Mouse (Mus musculus) limb, embryonic 13.5 days (tissue): ENCODE measurements around the gene Syn3. TPM values are rescaled to one million over a fixed set of nuclear protein-coding genes. Genes with fewer than 3 reads are reported as not detected.

Experiments
- ATAC-seq: fragments of 200-750 bp; cut with Nextera tagmentation; 2 replicates; pipeline ENCODE4 v1.8.0; 2017; ENCODE audit warnings: low read depth, moderate number of reproducible peaks, moderate TSS enrichment; ENCODE audit not compliant: low FRiP score
- H3K27ac ChIP-seq: fragments of 300-500 bp; sonication (generic); 2 replicates; pipeline ENCODE4 v1.5.1; 2015; ENCODE audit warnings: inconsistent platforms, mild to moderate bottlenecking, moderate library complexity
- H3K27me3 ChIP-seq: fragments of 300-500 bp; sonication (generic); 2 replicates; pipeline ENCODE4 v1.6.1; 2015; ENCODE audit warnings: mild to moderate bottlenecking, inconsistent platforms
- H3K36me3 ChIP-seq: fragments of 300-500 bp; sonication (generic); 2 replicates; pipeline ENCODE4 v1.6.1; 2015; ENCODE audit warnings: inconsistent platforms, mild to moderate bottlenecking, moderate library complexity
- H3K4me1 ChIP-seq: fragments of 300-500 bp; sonication (generic); 2 replicates; pipeline ENCODE4 v1.6.1; 2015; ENCODE audit warnings: inconsistent platforms
- H3K4me2 ChIP-seq: fragments of 300-500 bp; sonication (generic); replicated peaks from 2 replicates; pipeline ENCODE4 v1.6.1; 2015; ENCODE audit warnings: inconsistent platforms, mild to moderate bottlenecking, moderate library complexity
- H3K4me3 ChIP-seq: fragments of 300-500 bp; sonication (generic); 2 replicates; pipeline ENCODE4 v1.5.1; 2015; ENCODE audit warnings: moderate library complexity, mild to moderate bottlenecking, inconsistent platforms
- H3K9ac ChIP-seq: fragments of 300-500 bp; sonication (generic); 2 replicates; pipeline ENCODE4 v1.6.1; 2015; ENCODE audit warnings: mild to moderate bottlenecking, inconsistent platforms
- H3K9me3 ChIP-seq: fragments of 300-500 bp; sonication (generic); 2 replicates; pipeline ENCODE4 v1.6.1; 2016; ENCODE audit warnings: inconsistent platforms
- WGBS: fragments of 180-500 bp; shearing (Covaris S2); methylation state at CpG from one replicate; pipeline ENCODE4 v1.1.7; 2015; 5-methylcytosine and 5-hydroxymethylcytosine counted together
- polyA plus RNA-seq: library from polyadenylated mRNA; unstranded; fragments of >200 nt; fragmentation: Nextera tagmentation; extraction: Ambion mirVana; gene quantifications from 2 replicates; pipeline ENCODE4 v1.2.1, GENCODE M21; 2015

Gene Syn3
- polyA plus RNA-seq, 1 experiment from 2014 or later, result 3.1 TPM

DNA sequence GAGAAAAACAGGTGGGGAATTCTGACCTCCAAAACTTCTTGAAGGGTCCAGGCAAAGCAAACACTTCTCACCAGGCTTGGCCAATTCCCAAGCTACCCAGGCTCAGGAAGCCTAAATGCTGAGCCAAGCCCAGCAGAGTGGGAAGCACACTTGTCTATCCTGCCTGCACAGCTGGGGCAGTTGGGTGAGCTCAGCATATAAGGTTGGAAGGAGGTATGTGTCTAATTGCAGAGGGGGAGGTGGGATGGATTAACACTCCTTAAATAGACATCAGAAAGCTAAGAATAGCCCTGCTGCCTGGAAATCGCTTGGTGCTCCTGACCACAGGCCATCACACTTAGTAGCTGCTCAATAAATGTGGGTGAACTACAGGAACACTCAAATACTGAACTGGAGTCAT, 185.2 kb downstream of the Syn3 start:
- ATAC-seq, result no peak
- H3K9ac ChIP-seq, result no peak overlapping the region
- no peak overlapping the region for H3K4me3 ChIP-seq
- H3K36me3 ChIP-seq, result peaks cover 26% of the 10 kb centered on the region
- peaks cover 39% of the 10 kb centered on the region for H3K4me1 ChIP-seq
- WGBS, result 56% methylated on average over 1 of the region's 1 CpGs
- H3K9me3 ChIP-seq, result no peaks in the 10 kb centered on the region
- no peak overlapping the region for H3K4me2 ChIP-seq
- no peaks in the 10 kb centered on the region for H3K27me3 ChIP-seq
- H3K27ac ChIP-seq, result no peak overlapping the region

DNA sequence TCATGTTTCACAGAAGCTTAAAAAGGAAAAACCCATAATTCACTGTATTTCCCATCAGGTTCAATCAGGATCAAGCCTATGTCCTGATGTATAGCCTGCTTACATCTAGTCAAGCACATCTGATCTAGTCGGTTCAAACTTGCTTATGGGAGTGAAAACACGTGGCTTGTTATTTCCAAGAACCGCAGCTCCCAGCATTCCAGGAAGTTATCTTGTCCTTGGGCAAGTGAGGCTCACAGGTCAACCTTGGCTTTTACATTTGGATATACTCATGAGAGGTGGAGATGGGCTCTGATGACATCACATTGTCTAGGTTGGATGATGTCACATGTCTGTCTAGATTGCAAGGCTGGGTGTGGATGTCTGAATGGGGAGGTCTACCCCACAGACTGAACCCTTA, 185.7 kb downstream of the Syn3 start:
- H3K27me3 ChIP-seq, result no peaks in the 10 kb centered on the region
- peaks cover 39% of the 10 kb centered on the region for H3K4me1 ChIP-seq
- peaks cover 31% of the 10 kb centered on the region for H3K36me3 ChIP-seq
- H3K9me3 ChIP-seq, result no peaks in the 10 kb centered on the region
- ATAC-seq, result no peak
- 88% methylated on average over 3 of the region's 3 CpGs for WGBS
- no peak overlapping the region for H3K9ac ChIP-seq
- no peak overlapping the region for H3K27ac ChIP-seq
- H3K4me2 ChIP-seq, result no peak overlapping the region
- no peak overlapping the region for H3K4me3 ChIP-seq

DNA sequence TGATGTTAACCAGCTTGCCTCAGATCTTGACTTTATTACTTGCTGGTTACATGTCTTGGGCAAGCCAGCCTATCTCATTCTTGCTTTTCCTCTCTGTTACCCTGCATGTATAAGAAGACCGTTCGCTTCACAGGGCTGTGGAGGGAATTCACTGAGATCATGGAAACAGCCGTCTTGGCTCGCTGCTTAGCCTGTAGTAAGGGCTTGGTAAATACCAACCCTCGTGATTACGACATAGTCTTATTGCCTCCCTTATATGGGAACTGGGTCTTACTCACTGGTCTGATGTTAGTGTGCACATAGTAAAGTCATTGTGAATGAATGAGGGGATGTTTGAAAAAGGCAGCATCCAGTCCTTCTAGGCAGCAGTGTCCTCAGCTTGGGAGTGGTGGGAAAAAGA, 188.2 kb downstream of the Syn3 start:
- Histone ChIP-seq H3K4me1 (peaks cover 35% of the 10 kb centered on the region), H3K27me3 (no peaks in the 10 kb centered on the region), H3K9me3 (no peaks in the 10 kb centered on the region), H3K27ac (peak overlapping the region; percentile 39; the same call in 1 of the 2 replicates), H3K9ac (no peak overlapping the region), H3K4me3 (no peak overlapping the region), H3K36me3 (peaks cover 39% of the 10 kb centered on the region), H3K4me2 (no peak overlapping the region)
- peak; percentile 66 for ATAC-seq
- 46% methylated on average over 6 of the region's 6 CpGs for WGBS

DNA sequence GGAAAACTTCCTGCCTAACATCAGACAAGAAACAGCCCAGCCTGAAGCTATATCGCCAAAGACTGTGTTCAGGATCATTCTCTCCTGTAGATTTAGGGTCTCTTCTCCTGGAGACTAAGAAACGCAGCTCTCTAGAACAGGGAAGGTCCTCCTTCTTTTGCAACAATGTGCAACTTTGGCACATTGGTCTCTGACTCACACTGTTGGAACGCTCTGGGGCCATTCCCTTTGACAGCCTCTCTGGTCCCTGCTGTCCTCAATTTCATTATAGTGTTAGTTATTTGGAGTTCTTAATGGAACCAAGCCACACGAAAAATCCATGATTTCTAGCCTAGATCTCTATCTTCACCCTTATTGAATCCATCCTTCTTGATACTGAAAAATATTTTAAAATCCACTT, 191.5 kb downstream of the Syn3 start:
- no peak overlapping the region for H3K9ac ChIP-seq
- peaks cover 39% of the 10 kb centered on the region for H3K36me3 ChIP-seq
- no peak overlapping the region for H3K4me2 ChIP-seq
- H3K4me1 ChIP-seq, result peaks cover 36% of the 10 kb centered on the region
- no peak overlapping the region for H3K27ac ChIP-seq
- WGBS, result 91% methylated on average over 4 of the region's 4 CpGs
- no peaks in the 10 kb centered on the region for H3K27me3 ChIP-seq
- ATAC-seq, result no peak
- H3K4me3 ChIP-seq, result no peak overlapping the region
- H3K9me3 ChIP-seq, result no peaks in the 10 kb centered on the region

DNA sequence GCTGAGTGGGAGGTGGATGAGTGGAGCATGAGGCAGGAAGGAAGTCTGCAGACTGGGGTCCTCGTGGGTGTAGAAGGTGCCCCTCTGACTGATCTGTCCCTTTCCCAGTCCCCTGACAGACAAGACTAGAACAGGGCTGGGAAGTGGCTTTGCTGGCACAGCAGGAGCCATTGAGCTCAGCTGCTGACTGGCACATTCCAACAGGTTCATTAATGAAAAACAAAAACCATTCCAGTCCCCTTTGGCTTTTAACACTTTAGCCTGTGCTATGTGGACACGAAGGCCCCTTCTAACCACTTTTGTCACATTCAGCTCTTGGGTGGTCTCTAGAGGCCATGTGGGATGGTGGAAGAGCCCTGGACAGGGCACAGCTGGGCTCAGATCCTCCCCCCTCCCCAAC, 194.1 kb downstream of the Syn3 start:
- peaks cover 42% of the 10 kb centered on the region for H3K4me1 ChIP-seq
- ATAC-seq, result no peak
- H3K27ac ChIP-seq, result no peak overlapping the region

DNA sequence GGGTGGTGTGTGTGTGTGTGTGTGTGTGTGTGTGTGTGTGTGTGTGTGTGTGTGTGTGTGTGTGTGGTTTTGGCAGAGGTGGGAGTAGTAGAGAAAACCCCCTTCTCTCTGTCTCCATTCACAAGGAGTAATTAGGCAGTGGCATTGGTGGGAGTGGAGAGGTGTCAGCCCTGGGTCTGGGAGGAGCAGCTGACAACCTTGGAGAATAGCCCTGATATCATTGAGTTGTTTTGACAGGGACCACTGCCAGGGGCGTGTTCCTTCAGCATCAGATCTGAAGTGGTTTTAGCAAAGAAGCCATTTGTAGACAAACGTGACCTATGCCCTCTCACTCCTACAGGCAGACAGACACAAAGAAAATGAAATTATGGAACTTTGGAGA, 195.2 kb downstream of the Syn3 start:
- ATAC-seq, result no peak
- no peaks in the 10 kb centered on the region for H3K9me3 ChIP-seq
- peak overlapping the region; percentile 67 for H3K4me3 ChIP-seq
- H3K36me3 ChIP-seq, result peaks cover 25% of the 10 kb centered on the region
- peak overlapping the region; percentile 87 for H3K4me2 ChIP-seq
- no peak overlapping the region; the same call in 1 of the 2 replicates for H3K9ac ChIP-seq
- peaks cover 42% of the 10 kb centered on the region for H3K4me1 ChIP-seq
- H3K27ac ChIP-seq, result no peak overlapping the region
- H3K27me3 ChIP-seq, result no peaks in the 10 kb centered on the region
- 68% methylated on average over 2 of the region's 2 CpGs for WGBS

More for the DNA sequence above, 194.1 kb downstream of the Syn3 start:
- no peak overlapping the region for H3K4me3 ChIP-seq
- WGBS, result 3% methylated on average over 2 of the region's 2 CpGs
- H3K27me3 ChIP-seq, result no peaks in the 10 kb centered on the region
- peaks cover 35% of the 10 kb centered on the region for H3K36me3 ChIP-seq
- peak overlapping the region; percentile 23 for H3K4me2 ChIP-seq
- H3K9me3 ChIP-seq, result no peaks in the 10 kb centered on the region
- H3K9ac ChIP-seq, result no peak overlapping the region

DNA sequence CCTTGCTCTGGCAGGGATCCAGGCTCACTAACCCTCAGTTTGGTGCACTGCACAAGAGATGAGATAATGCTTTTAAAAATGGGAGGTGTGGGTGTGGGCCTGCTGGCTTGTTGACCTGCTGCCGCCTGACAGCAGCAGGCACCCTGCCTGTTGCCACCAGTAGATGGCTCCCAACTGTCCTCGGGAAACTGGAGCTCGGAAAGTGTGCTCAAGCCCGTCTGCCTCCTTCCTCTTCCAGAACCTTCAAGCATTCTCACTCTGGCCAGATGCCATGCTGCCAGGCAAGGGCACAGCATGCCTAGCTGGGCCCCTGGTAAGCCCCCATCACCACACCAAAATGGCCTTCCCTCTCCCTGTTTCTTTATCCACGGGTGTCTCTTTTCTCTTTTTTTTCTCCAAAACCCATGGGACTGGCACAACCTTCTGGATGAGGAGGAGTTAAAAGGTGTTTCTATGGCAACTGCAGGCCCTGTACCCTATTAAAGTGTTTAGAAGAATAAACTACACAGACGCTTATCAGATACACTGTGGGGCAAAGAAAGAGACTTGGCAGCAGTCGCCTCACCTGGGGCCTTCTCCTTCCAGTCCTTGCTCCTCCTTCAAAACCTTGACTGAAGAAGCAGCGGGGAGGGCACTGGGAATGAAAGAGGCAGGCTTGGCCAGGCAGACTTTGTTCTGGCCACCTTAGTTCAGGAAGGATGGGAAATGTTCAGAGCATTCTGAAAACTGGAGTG, 195.8 kb downstream of the Syn3 start:
- no peak; the same call in 1 of the 2 replicates for ATAC-seq
- 20% methylated on average over 8 of the region's 8 CpGs for WGBS
- H3K4me2 ChIP-seq, result peak overlapping the region; percentile 87
- no peaks in the 10 kb centered on the region for H3K27me3 ChIP-seq
- H3K36me3 ChIP-seq, result peaks cover 19% of the 10 kb centered on the region
- H3K9me3 ChIP-seq, result no peaks in the 10 kb centered on the region
- peaks cover 42% of the 10 kb centered on the region for H3K4me1 ChIP-seq
- peak overlapping the region; percentile 55 for H3K9ac ChIP-seq
- no peak overlapping the region for H3K27ac ChIP-seq
- peak overlapping the region; percentile 67 for H3K4me3 ChIP-seq

DNA sequence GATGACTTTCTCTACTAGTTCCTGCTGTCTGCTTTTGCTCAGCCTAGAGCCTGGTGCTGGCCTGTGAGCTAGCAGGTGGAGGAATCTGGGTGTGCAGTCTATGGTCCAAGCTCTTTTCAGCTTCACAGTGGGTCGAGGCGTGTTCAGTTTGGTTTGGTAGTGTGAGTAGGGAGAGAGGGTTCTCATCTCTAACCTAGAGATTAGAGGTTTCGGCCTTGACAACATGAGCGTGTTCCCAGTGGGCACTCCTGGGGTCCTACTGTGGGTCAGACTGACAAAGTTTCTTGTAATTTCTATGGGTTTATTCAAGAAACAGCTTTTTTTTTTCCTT, 196.4 kb downstream of the Syn3 start:
- Histone ChIP-seq H3K9me3 (no peaks in the 10 kb centered on the region), H3K27ac (peak overlapping the region; percentile 86), H3K36me3 (peaks cover 15% of the 10 kb centered on the region), H3K4me1 (peaks cover 42% of the 10 kb centered on the region), H3K4me3 (peak overlapping the region; percentile 67), H3K27me3 (no peaks in the 10 kb centered on the region), H3K4me2 (peak overlapping the region; percentile 87), H3K9ac (peak overlapping the region; percentile 92)
- ATAC-seq, result no peak
- WGBS, result 54% methylated on average over 4 of the region's 4 CpGs

DNA sequence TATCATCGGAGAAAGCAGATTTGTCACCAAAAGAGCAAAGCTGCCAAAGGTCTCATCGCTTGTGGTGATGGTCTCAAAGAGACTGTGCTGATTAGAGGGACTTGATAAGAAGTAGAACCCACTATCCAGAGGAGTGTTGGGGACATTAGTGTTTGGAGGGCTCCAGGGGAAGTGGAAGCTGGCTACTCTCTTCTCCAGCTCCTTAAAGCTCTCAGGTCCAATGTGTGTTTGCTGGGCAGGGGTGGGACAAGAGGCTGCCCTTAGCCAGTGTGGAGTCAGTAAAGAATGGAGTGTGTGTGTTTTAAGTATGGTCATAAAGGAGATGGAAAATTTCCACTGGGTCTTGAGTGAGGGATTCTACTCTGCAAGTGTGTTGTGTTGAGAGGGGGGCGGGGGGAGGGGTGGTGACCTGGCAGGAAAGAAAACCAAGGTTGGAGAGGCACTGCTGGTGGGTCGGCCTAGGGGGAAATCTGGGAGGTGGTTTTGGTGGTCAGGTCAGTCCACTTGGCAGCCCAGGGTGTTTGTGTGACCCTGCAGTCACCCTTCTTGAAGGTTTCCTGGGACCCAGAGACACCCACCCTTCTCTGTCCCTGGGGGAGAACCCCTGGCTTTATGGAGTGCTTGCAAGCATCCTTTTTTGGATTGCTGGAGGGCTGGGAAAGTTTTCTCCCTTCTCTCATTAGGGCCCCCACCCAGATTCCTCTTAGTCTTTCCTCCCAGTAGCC, 196.9 kb downstream of the Syn3 start:
- peak overlapping the region; percentile 87 for H3K4me2 ChIP-seq
- ATAC-seq, result peak; percentile 34; the same call in 1 of the 2 replicates
- peaks cover 42% of the 10 kb centered on the region for H3K4me1 ChIP-seq
- peak overlapping the region; percentile 92 for H3K9ac ChIP-seq
- no peaks in the 10 kb centered on the region for H3K9me3 ChIP-seq
- peaks cover 13% of the 10 kb centered on the region for H3K36me3 ChIP-seq
- peak overlapping the region; percentile 67 for H3K4me3 ChIP-seq
- no peaks in the 10 kb centered on the region for H3K27me3 ChIP-seq
- WGBS, result 9% methylated on average over 4 of the region's 4 CpGs
- peak overlapping the region; percentile 86 for H3K27ac ChIP-seq

DNA sequence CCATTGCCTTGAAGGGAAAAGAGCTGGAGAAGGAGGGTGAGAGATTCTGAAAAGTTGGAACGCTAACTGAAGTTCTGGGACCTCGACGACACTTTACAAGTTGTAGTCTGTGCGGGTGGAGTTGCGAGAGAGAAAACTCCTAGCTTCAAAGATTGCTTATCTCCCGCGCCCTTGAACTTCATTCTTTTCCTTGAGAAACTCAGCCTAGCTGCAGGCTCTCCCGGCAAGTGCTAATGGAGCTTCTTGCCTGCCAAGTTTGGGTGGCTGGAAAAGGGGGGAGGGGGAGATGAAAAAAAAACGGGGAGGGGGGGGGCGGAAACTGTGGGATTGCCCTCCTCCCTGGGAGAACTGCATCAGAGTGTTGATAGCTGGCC, 197.6 kb downstream of the Syn3 start:
- no peak for ATAC-seq
- WGBS, result 0% methylated on average over 9 of the region's 10 CpGs
- Histone ChIP-seq H3K4me1 (peaks cover 49% of the 10 kb centered on the region), H3K4me3 (peak overlapping the region; percentile 67), H3K4me2 (peak overlapping the region; percentile 87), H3K36me3 (peaks cover 6% of the 10 kb centered on the region; the same call in 1 of the 2 replicates), H3K9ac (peak overlapping the region; percentile 92), H3K9me3 (no peaks in the 10 kb centered on the region), H3K27me3 (no peaks in the 10 kb centered on the region), H3K27ac (peak overlapping the region; percentile 86)

DNA sequence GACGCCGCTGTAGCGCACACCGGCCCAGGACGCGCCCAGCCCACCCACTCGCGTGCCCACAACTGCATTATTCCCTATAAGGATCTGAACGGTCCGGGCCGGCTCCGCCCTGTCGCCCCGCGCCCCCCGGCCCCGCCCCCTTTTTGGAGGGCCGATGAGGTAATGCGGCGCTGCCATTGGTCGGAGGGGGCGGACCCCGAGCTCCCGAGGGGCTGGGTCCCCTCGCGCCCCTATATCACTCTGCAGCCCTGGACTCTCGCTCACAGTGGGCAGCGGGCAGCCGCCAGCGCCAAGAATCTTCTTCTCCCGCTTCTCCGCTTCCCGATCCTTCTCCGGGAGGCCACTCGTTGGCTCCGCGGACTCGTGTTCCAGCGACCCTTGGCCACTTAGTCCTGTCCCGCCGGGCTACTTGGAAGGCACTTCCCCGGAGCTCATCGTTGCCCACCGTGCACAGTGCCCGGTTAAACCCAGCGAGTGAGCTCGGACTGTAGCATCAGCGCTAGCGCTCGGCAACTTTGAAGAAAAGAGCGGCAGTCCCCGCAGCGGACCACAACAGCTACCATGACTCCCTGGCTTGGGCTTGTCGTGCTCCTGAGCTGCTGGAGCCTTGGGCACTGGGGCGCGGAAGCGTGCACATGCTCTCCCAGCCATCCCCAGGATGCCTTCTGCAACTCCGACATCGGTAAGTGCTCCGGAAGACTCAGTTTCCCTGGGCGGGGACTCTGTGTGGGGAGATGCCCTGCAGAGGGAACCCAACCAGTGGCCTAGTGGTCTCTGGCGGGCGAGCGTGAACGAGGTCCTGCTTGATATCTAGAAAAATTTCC, 198.2 kb downstream of the Syn3 start, which contains the start of gene Timp3:
Gene Timp3, plus strand, starts transcription at position 80 of the 824 bp plus-strand sequence.
- H3K27me3 ChIP-seq, result no peaks in the 10 kb centered on the region
- peak; percentile 83 for ATAC-seq
- H3K4me2 ChIP-seq, result peak within 1 kb of the TSS; percentile 87
- H3K4me1 ChIP-seq, result peaks cover 55% of the 10 kb centered on the region
- H3K4me3 ChIP-seq, result peak within 1 kb of the TSS; percentile 67
- peak within 1 kb of the TSS; percentile 92 for H3K9ac ChIP-seq
- H3K27ac ChIP-seq, result peak within 1 kb of the TSS; percentile 86
- no peaks in the 10 kb centered on the region for H3K9me3 ChIP-seq
- 1% methylated on average over 65 of the region's 65 CpGs for WGBS
- peaks cover 3% of the 10 kb centered on the region; the same call in 1 of the 2 replicates for H3K36me3 ChIP-seq

DNA sequence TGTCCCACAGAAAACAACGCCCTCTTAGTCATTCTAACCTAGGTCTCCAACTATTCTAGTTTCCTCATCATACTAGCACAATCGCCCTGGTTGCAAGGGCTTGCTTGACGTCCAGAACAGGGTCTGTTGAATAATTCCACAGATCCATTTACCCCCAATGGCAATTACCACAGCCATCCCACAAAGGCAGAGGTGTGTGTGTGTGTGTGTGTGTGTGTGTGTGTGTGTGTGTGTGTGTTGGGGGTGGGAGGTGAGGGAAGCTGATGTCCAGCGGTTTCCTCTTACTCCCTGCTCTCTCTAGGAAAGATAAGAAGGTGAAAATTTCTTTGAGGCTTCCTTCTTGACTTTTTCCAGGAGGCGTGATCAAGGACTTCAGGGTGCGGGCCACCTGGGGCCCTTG, 198.9 kb downstream of the Syn3 start:
- no peak overlapping the region; the same call in 1 of the 2 replicates for H3K27ac ChIP-seq
- peaks cover 3% of the 10 kb centered on the region; the same call in 1 of the 2 replicates for H3K36me3 ChIP-seq
- H3K9ac ChIP-seq, result peak overlapping the region; percentile 92
- H3K27me3 ChIP-seq, result no peaks in the 10 kb centered on the region
- peaks cover 60% of the 10 kb centered on the region for H3K4me1 ChIP-seq
- no peaks in the 10 kb centered on the region for H3K9me3 ChIP-seq
- 39% methylated on average over 6 of the region's 6 CpGs for WGBS
- H3K4me2 ChIP-seq, result peak overlapping the region; percentile 87
- ATAC-seq, result no peak
- H3K4me3 ChIP-seq, result peak overlapping the region; percentile 67
